Mouse (Mus musculus) liver, embryonic 14.5 days (tissue): ENCODE measurements at regions not wholly inside any gene's neighbourhood (a gene's known extent, or its start where the extent isn't known, plus 50 kb on each side); places are given as distances from the start of the nearest gene placed in this dataset.

ENCODE experiments used
- ATAC-seq: fragments of 200-750 bp; cut with Nextera tagmentation; 2 replicates; pipeline ENCODE4 v1.8.0; 2017; ENCODE audit warnings: moderate number of reproducible peaks, mild to moderate bottlenecking, moderate library complexity; ENCODE audit not compliant: insufficient read depth
- DNase-seq, 3 experiments: peaks; one replicate each; pipeline ENCODE4 v3.0.0-alpha.2; 2012 to 2013; ENCODE audit warnings: low read depth in 3 of 3, low spot score in 3 of 3
- H3K27ac ChIP-seq: fragments of 300-500 bp; sonication (generic); 2 replicates; pipeline ENCODE4 v1.5.1; 2014; ENCODE audit warnings: moderate library complexity, mild to moderate bottlenecking, control low read depth, inconsistent platforms
- H3K27me3 ChIP-seq: fragments of 300-500 bp; sonication (generic); 2 replicates; pipeline ENCODE4 v1.6.1; 2014; ENCODE audit warnings: mild to moderate bottlenecking, low read length, moderate library complexity; ENCODE audit not compliant: control insufficient read depth, insufficient read depth
- H3K36me3 ChIP-seq: fragments of 300-500 bp; sonication (generic); replicated peaks from 2 replicates; pipeline ENCODE4 v1.6.1; 2014; ENCODE audit warnings: low read depth; ENCODE audit not compliant: control insufficient read depth, insufficient read depth
- H3K4me1 ChIP-seq, 2 experiments: fragments of 200-500 bp in 1 of 2; fragments of 300-500 bp in 1 of 2; sonication (generic) in 1 of 2; replicated peaks; 2 replicates each; pipeline ENCODE4 v1.6.1; 2012 to 2014; ENCODE audit warnings: antibody characterized with exemption in 1 of 2, inconsistent platforms in 1 of 2, low read length in 1 of 2; ENCODE audit not compliant: control insufficient read depth in 2 of 2, insufficient read depth in 2 of 2
- H3K4me2 ChIP-seq: fragments of 300-500 bp; sonication (generic); 2 replicates; pipeline ENCODE4 v1.6.1; 2014; ENCODE audit warnings: low read depth, mild to moderate bottlenecking, control low read depth, moderate library complexity
- H3K4me3 ChIP-seq, 2 experiments: fragments of 200-500 bp in 1 of 2; fragments of 300-500 bp in 1 of 2; sonication (generic) in 1 of 2; 2 replicates each; pipeline ENCODE4 v1.5.1; 2012 to 2014; ENCODE audit warnings: low read depth in 2 of 2, low read length in 2 of 2, mild to moderate bottlenecking in 2 of 2, control low read depth in 1 of 2, inconsistent platforms in 1 of 2, moderate library complexity in 1 of 2; ENCODE audit not compliant: insufficient read depth in 1 of 2
- H3K9ac ChIP-seq: fragments of 300-500 bp; sonication (generic); replicated peaks from 2 replicates; pipeline ENCODE4 v1.6.1; 2014; ENCODE audit warnings: mild to moderate bottlenecking, control low read depth, moderate library complexity
- H3K9me3 ChIP-seq: fragments of 300-500 bp; sonication (generic); 2 replicates; pipeline ENCODE4 v1.6.1; 2016; ENCODE audit warnings: low read length, mixed read lengths; ENCODE audit not compliant: control insufficient read depth
- CTCF ChIP-seq: IDR thresholded peaks from 2 replicates; pipeline ENCODE4 v1.5.1; 2016; ENCODE audit warnings: antibody characterized with exemption, low read depth, control low read depth
- EP300 ChIP-seq: IDR thresholded peaks from 2 replicates; pipeline ENCODE4 v1.6.1; 2016; ENCODE audit warnings: antibody characterized with exemption, low read depth
- WGBS: fragments of 180-500 bp; shearing (Covaris S2); extraction: QIAGEN DNeasy Blood & Tissue Kit; methylation state at CpG from one replicate; pipeline ENCODE4 v1.1.7; 2014; ENCODE audit not compliant: insufficient replicate concordance; 5-methylcytosine and 5-hydroxymethylcytosine counted together

GRCm38 (mm10) chr3:61460076-61460475, 94.3 kb upstream of the B430305J03Rik start:
- Histone ChIP-seq H3K27me3 (no peaks in the 10 kb centered on the region), H3K36me3 (no peaks in the 10 kb centered on the region), H3K4me1 (peaks cover 0 to 9% of the 10 kb centered on the region in 2 experiments; a peak in 2 of 4 replicates), H3K4me2 (no peak overlapping the region), H3K4me3 (no peak overlapping the region), H3K9me3 (no peaks in the 10 kb centered on the region), H3K9ac (no peak overlapping the region), H3K27ac (no peak overlapping the region)
- DNase-seq (no peak), ATAC-seq (peak; percentile 66; the same call in 1 of the 2 replicates)
- TF ChIP-seq CTCF (no peak), EP300 (peak; percentile 39; the same call in 1 of the 2 replicates)

- no peaks in the 10 kb centered on the region for H3K36me3 ChIP-seq
- no peak overlapping the region for H3K4me3 ChIP-seq
- TF ChIP-seq CTCF (no peak), EP300 (no peak)
- H3K27ac ChIP-seq, result no peak overlapping the region
- DNase-seq (no peak), ATAC-seq (no peak)
- H3K4me2 ChIP-seq, result no peak overlapping the region
- no peak overlapping the region for H3K9ac ChIP-seq
- H3K27me3 ChIP-seq, result no peaks in the 10 kb centered on the region
- 74% methylated on average over 2 of the region's 2 CpGs for WGBS
- peaks cover 0 to 9% of the 10 kb centered on the region in 2 experiments; a peak in 2 of 4 replicates for H3K4me1 ChIP-seq
- H3K9me3 ChIP-seq, result no peaks in the 10 kb centered on the region
Measured at GRCm38 (mm10) chr3:61456598-61456997, 90.8 kb upstream of the B430305J03Rik start.

- H3K9me3 ChIP-seq, result no peaks in the 10 kb centered on the region
- WGBS, result 37% methylated on average over 2 of the region's 2 CpGs
- ATAC-seq, result no peak
Measured at GRCm38 (mm10) chr3:61442000-61442739, 76.4 kb upstream of the B430305J03Rik start.

GRCm38 (mm10) chr3:61441445-61441844, 75.7 kb upstream of the B430305J03Rik start:
- ATAC-seq (no peak), DNase-seq (no peak)
- Histone ChIP-seq H3K27me3 (no peaks in the 10 kb centered on the region), H3K9ac (no peak overlapping the region), H3K36me3 (no peaks in the 10 kb centered on the region), H3K4me2 (no peak overlapping the region), H3K4me3 (no peak overlapping the region), H3K4me1 (no peaks in the 10 kb centered on the region), H3K27ac (no peak overlapping the region), H3K9me3 (no peaks in the 10 kb centered on the region)
- TF ChIP-seq CTCF, result no peak
- no peak for TF ChIP-seq EP300
- 33% methylated on average over 4 of the region's 4 CpGs for WGBS

More at GRCm38 (mm10) chr3:61442000-61442739, 76.4 kb upstream of the B430305J03Rik start:
- H3K4me2 ChIP-seq, result no peak overlapping the region
- no peak overlapping the region for H3K9ac ChIP-seq
- no peak overlapping the region for H3K27ac ChIP-seq
- H3K4me3 ChIP-seq, result no peak overlapping the region
- TF ChIP-seq CTCF (no peak), EP300 (no peak)
- DNase-seq, result no peak
- no peaks in the 10 kb centered on the region for H3K27me3 ChIP-seq
- H3K36me3 ChIP-seq, result no peaks in the 10 kb centered on the region
- H3K4me1 ChIP-seq, result no peaks in the 10 kb centered on the region

GRCm38 (mm10) chr3:61428713-61429112, 63.0 kb upstream of the B430305J03Rik start:
- no peak overlapping the region for H3K9ac ChIP-seq
- no peaks in the 10 kb centered on the region for H3K36me3 ChIP-seq
- DNase-seq (no peak), ATAC-seq (no peak)
- no peak overlapping the region for H3K4me2 ChIP-seq
- no peak overlapping the region for H3K4me3 ChIP-seq
- H3K27ac ChIP-seq, result no peak overlapping the region
- H3K27me3 ChIP-seq, result no peaks in the 10 kb centered on the region
- TF ChIP-seq EP300 (no peak), CTCF (no peak)
- H3K4me1 ChIP-seq, result no peaks in the 10 kb centered on the region
- 44% methylated on average over 1 of the region's 1 CpGs for WGBS
- no peaks in the 10 kb centered on the region for H3K9me3 ChIP-seq
